Mouse (Mus musculus): Measurements from ENCODE around the gene Slc2a2. TPM values are rescaled to one million over a fixed set of nuclear protein-coding genes. Genes with fewer than 3 reads are reported as not detected.

The Slc2a2 gene
- polyA plus RNA-seq (2021) = 3.1 TPM

- ChIA-PET CTCF (interaction anchor here (1.3 to 3.8 kb wide), 3 partner anchors 10 to 48 kb away, joined by 4 to 12 read pairs (median 7); no protein-coding TSS in a partner anchor), POLR2A (no interaction called here)
- in situ Hi-C loops (cut with MboI; ENCODE audit: low pct_unique_long_range_greater_than_20kb) = no loop called here
- no peak for DNase-seq (ENCODE audit: low read depth, low spot score)
- no peak for TF ChIP-seq CTCF (IDR thresholded peaks at IDR 0.05)
- no peaks in the 10 kb centered on the region for H3K27me3 ChIP-seq
- ATAC-seq = no peak
Measured at GRCm38 (mm10) chr3:28697797-28698196, at the start of gene Slc2a2. TSS of gene Slc2a2 (plus strand) at chr3:28697903.

GRCm38 (mm10) chr3:28652574-28652973 lies 45.1 kb upstream of the Slc2a2 start:
- CTCF ChIA-PET = interaction anchor here (0.9 to 2.8 kb wide), 5 partner anchors 11 to 94 kb away, joined by 3 to 13 read pairs (median 3); no protein-coding TSS in a partner anchor
- in situ Hi-C loops (cut with MboI; ENCODE audit: low pct_unique_long_range_greater_than_20kb) = loop anchor here (25.0 kb wide), 1 partner anchor 310 kb away; no protein-coding TSS in a partner anchor
- ATAC-seq = no peak

GRCm38 (mm10) chr3:28653043-28653442 lies 44.7 kb upstream of the Slc2a2 start:
- in situ Hi-C loops (cut with MboI; ENCODE audit: low pct_unique_long_range_greater_than_20kb) = loop anchor here (25.0 kb wide), 1 partner anchor 309 kb away; no protein-coding TSS in a partner anchor
- no peak for TF ChIP-seq CTCF (IDR thresholded peaks at IDR 0.05)
- ATAC-seq (no peak), DNase-seq (ENCODE audit: low read depth, low spot score) (no peak)
- H3K27me3 ChIP-seq = no peaks in the 10 kb centered on the region
- ChIA-PET POLR2A (interaction anchor here (1.4 kb wide), 1 partner anchor 11 kb away, joined by 3 read pairs; no protein-coding TSS in a partner anchor), CTCF (interaction anchor here (1.0 to 3.2 kb wide), 6 partner anchors 11 to 93 kb away, joined by 3 to 13 read pairs (median 5); no protein-coding TSS in a partner anchor)

More at GRCm38 (mm10) chr3:28652574-28652973, 45.1 kb upstream of the Slc2a2 start:
- H3K27me3 ChIP-seq = no peaks in the 10 kb centered on the region
- no peak for DNase-seq (ENCODE audit: low read depth, low spot score)
- POLR2A ChIA-PET = no interaction called here
- no peak for TF ChIP-seq CTCF (IDR thresholded peaks at IDR 0.05)

GRCm38 (mm10) chr3:28654740-28655139 lies 43.0 kb upstream of the Slc2a2 start:
- CTCF ChIA-PET = interaction anchor here (0.8 to 3.2 kb wide), 2 partner anchors 12 to 91 kb away, joined by 6 to 11 read pairs; no protein-coding TSS in a partner anchor
- no peak for DNase-seq (ENCODE audit: low read depth, low spot score)
- no peak for TF ChIP-seq CTCF (IDR thresholded peaks at IDR 0.05)
- no peaks in the 10 kb centered on the region for H3K27me3 ChIP-seq
- ATAC-seq = no peak
- POLR2A ChIA-PET = no interaction called here
- in situ Hi-C loops (cut with MboI; ENCODE audit: low pct_unique_long_range_greater_than_20kb) = loop anchor here (25.0 kb wide), 1 partner anchor 308 kb away; no protein-coding TSS in a partner anchor

- ATAC-seq = peak; percentile 99
- H3K27me3 ChIP-seq = no peaks in the 10 kb centered on the region
- peak; percentile 38 for DNase-seq (ENCODE audit: low read depth, low spot score)
- peak; percentile 91 for TF ChIP-seq CTCF (IDR thresholded peaks at IDR 0.05)
- CTCF ChIA-PET = interaction anchor here (0.8 to 6.0 kb wide), 9 partner anchors 15 to 493 kb away, joined by 3 to 34 read pairs (median 4); no protein-coding TSS in a partner anchor
- POLR2A ChIA-PET = interaction anchor here (1.0 kb wide), 1 partner anchor 77 kb away, joined by 3 read pairs; no protein-coding TSS in a partner anchor
- in situ Hi-C loops (cut with MboI; ENCODE audit: low pct_unique_long_range_greater_than_20kb) = loop anchor here (25.0 kb wide), 1 partner anchor 304 kb away; no protein-coding TSS in a partner anchor
Measured at GRCm38 (mm10) chr3:28658349-28658748, 39.4 kb upstream of the Slc2a2 start.

- no peak for TF ChIP-seq CTCF (IDR thresholded peaks at IDR 0.05)
- in situ Hi-C loops (cut with MboI; ENCODE audit: low pct_unique_long_range_greater_than_20kb) = no loop called here
- POLR2A ChIA-PET = interaction anchor here (1.0 kb wide), 1 partner anchor 58 kb away, joined by 4 read pairs; no protein-coding TSS in a partner anchor
- no peak for DNase-seq (ENCODE audit: low read depth, low spot score)
- no peaks in the 10 kb centered on the region for H3K27me3 ChIP-seq
- no peak for ATAC-seq
- CTCF ChIA-PET = interaction anchor here (2.0 to 2.5 kb wide), 2 partner anchors 10 to 65 kb away, joined by 4 to 9 read pairs; no protein-coding TSS in a partner anchor
Measured at GRCm38 (mm10) chr3:28680851-28681250, 16.9 kb upstream of the Slc2a2 start.

GRCm38 (mm10) chr3:28681866-28682265 lies 15.8 kb upstream of the Slc2a2 start:
- TF ChIP-seq CTCF (IDR thresholded peaks at IDR 0.05) = no peak
- in situ Hi-C loops (cut with MboI; ENCODE audit: low pct_unique_long_range_greater_than_20kb) = no loop called here
- DNase-seq (ENCODE audit: low read depth, low spot score) (no peak), ATAC-seq (no peak)
- POLR2A ChIA-PET = interaction anchor here (1.0 kb wide), 1 partner anchor 15 kb away, joined by 4 read pairs; no protein-coding TSS in a partner anchor
- no peaks in the 10 kb centered on the region for H3K27me3 ChIP-seq
- CTCF ChIA-PET = interaction anchor here (0.8 to 3.5 kb wide), 6 partner anchors 9 to 70 kb away, joined by 3 to 12 read pairs (median 4); partner anchors contain the start of gene Slc2a2

GRCm38 (mm10) chr3:28682411-28682810 lies 15.3 kb upstream of the Slc2a2 start:
- no peak for ATAC-seq
- no peak for TF ChIP-seq CTCF (IDR thresholded peaks at IDR 0.05)
- in situ Hi-C loops (cut with MboI; ENCODE audit: low pct_unique_long_range_greater_than_20kb) = no loop called here
- no peaks in the 10 kb centered on the region for H3K27me3 ChIP-seq
- DNase-seq (ENCODE audit: low read depth, low spot score) = no peak
- ChIA-PET CTCF (interaction anchor here (0.8 to 3.5 kb wide), 7 partner anchors 8 to 70 kb away, joined by 3 to 12 read pairs (median 4); partner anchors contain the start of gene Slc2a2), POLR2A (no interaction called here)

- ATAC-seq (no peak), DNase-seq (ENCODE audit: low read depth, low spot score) (no peak)
- in situ Hi-C loops (cut with MboI; ENCODE audit: low pct_unique_long_range_greater_than_20kb) = no loop called here
- H3K27me3 ChIP-seq = no peaks in the 10 kb centered on the region
- CTCF ChIA-PET = interaction anchor here (1.0 kb wide), 1 partner anchor 20 kb away, joined by 3 read pairs; no protein-coding TSS in a partner anchor
- no peak for TF ChIP-seq CTCF (IDR thresholded peaks at IDR 0.05)
- POLR2A ChIA-PET = no interaction called here
Measured at GRCm38 (mm10) chr3:28685510-28685909, 12.2 kb upstream of the Slc2a2 start.

- CTCF ChIA-PET = interaction anchor here (0.9 to 3.8 kb wide), 2 partner anchors 10 to 12 kb away, joined by 5 to 12 read pairs; no protein-coding TSS in a partner anchor
- DNase-seq (ENCODE audit: low read depth, low spot score) (no peak), ATAC-seq (no peak)
- TF ChIP-seq CTCF (IDR thresholded peaks at IDR 0.05) = no peak
- in situ Hi-C loops (cut with MboI; ENCODE audit: low pct_unique_long_range_greater_than_20kb) = no loop called here
- POLR2A ChIA-PET = no interaction called here
- H3K27me3 ChIP-seq = no peaks in the 10 kb centered on the region
Measured at GRCm38 (mm10) chr3:28694811-28695210, 2.9 kb upstream of the Slc2a2 start.

GRCm38 (mm10) chr3:28695608-28696007 lies 2.1 kb upstream of the Slc2a2 start:
- no peak for TF ChIP-seq CTCF (IDR thresholded peaks at IDR 0.05)
- H3K27me3 ChIP-seq = no peaks in the 10 kb centered on the region
- ATAC-seq (no peak), DNase-seq (ENCODE audit: low read depth, low spot score) (no peak)
- in situ Hi-C loops (cut with MboI; ENCODE audit: low pct_unique_long_range_greater_than_20kb) = no loop called here
- CTCF ChIA-PET = interaction anchor here (0.9 to 3.8 kb wide), 2 partner anchors 9 to 12 kb away, joined by 5 to 12 read pairs; no protein-coding TSS in a partner anchor
- POLR2A ChIA-PET = no interaction called here

Measured in Patski (cell line).